Mouse (Mus musculus): ENCODE results near the gene Mtrf1.
"Not testable (repeated sequence)": the region's sequence is repeated elsewhere in the genome, so short reads cannot be mapped to it uniquely, and the experiment has no call there.

Mtrf1 gene

DNA sequence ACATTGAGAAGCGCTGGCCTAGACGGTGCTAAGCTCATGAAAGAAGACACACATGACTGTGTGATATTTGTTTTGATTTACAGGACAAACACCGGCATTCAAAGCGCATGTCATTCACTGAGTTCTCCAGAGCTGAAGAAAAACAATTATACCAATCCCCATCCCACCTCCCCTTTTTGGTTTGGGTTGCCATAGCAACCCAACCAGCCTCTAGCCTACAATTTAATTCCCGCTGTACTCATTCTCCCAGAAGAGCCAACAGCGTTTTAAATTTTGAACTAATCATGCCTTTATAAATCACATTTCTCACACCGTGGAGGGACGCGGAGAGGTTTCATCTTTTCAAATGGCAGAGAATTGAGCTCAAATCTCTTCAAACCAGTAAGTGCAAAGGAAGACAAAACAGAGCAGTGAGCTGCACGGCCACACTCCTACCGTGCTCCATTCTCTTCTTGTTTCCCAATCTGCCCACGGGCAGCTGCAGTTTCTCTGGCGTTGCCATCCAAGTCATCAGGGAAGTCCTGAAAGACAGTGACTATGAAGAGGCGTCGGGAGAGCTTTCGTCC lies 47.6 kb downstream of the Mtrf1 start:
- DNase-seq (ENCODE audit: low spot score), result no peak

DNA sequence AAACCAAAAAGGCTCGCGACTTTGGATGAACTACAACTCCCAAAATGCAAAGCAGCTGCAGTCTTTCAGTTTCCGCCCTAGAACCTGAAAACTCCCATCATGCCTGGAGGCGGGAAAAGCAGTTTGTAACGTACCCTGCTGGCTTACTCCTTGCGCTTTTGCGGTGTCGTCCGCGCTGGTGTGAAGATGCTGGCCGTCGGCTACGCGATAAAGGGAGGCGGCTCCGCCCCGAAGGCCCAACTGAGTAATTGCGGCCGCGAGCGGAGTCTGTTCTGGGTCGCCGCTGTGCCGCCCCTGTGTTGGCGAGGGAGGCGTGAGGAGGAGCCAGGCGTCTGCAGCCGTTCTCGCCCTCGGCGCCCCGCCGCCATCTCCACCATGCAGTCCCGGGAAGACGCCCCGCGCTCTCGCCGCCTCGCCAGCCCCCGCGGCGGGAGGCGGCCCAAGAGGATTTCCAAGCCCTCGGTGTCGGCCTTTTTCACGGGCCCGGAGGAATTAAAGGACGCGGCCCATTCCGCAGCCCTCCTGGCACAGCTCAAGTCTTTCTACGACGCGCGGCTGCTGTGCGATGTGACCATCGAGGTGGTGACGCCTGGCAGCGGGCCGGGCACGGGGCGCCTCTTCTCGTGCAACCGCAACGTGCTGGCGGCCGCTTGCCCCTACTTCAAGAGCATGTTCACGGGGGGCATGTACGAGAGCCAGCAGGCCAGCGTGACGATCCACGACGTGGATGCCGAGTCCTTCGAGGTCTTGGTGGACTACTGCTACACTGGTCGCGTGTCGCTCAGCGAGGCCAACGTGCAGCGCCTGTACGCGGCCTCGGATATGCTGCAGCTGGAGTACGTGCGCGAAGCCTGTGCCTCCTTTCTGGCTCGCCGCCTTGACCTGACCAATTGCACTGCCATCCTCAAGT lies 54.4 kb downstream of the Mtrf1 start, which contains the start of gene Kbtbd6:
TSS of gene Kbtbd6 (plus strand) at position 155 of the 910 bp plus-strand sequence.
- DNase-seq (ENCODE audit: low spot score), result peak; percentile 67

DNA sequence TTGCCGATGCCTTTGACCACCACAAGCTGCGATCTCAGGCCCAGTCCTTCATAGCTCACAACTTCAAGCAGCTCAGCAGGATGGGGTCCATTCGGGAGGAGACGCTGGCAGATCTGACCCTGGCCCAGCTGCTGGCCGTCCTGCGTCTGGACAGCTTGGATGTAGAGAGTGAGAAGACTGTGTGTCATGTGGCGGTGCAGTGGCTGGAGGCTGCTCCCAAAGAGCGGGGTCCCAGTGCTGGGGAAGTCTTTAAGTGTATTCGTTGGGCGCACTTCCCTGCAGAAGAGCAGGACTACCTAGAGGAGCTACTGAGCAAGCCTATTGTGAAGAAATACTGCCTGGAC lies 55.0 kb downstream of the Mtrf1 start:
- not testable (repeated sequence) for DNase-seq (ENCODE audit: low spot score)

DNA sequence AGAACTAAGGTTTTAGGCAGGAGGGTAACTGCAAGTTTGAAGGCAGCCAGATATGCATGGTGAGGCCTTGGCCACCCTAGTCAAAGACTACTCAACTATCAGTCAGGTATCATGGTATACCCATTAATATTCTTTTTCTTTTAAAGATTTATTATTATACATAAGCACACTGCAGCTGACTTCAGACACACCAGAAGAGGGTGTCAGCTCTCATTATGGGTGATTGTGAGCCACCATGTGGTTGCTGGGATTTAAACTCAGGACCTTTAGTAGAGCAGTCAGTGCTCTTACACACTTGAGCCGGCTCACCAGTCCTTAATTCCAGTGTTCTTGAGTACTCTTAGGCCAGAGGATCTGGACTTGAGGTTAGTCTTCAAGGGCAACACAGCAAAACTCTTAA lies 62.8 kb downstream of the Mtrf1 start:
- no peak for DNase-seq (ENCODE audit: low spot score)

DNA sequence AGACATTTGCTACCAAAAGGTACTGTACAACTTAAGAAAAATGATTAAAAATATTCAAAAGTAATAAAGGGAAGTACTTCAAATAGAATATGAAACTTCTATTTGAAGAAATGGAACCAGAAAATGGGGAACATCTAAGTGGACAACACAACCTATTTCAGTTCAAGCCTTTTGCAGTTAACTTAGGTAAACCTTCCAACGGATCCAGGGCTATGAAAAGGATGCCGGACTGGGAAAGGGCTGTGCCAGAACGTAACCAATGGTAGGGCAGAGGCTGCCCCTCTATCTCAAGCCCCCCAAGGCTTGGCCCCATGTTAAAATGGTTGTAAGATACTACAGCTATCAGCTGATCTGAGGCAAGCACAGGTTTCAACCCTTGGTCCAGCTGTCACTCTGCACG lies 63.4 kb downstream of the Mtrf1 start:
- DNase-seq (ENCODE audit: low spot score), result no peak

DNA sequence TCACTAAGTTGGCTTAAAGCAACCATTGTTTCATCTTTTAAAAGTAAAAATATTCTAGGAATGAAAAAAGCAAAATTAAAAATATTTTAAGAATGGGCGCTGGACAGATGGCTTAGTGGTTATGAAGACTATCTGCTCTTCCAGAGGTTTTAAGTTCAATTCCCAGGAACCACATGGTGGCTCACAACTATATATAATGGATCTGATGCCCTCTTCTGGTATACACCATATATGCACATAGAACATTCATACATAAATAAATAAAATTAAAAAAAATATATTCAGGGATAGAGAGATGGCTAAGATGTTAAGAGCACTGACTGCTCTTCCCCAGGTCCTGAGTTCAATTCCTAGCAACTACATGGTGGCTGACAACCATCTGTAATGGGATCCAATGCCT lies 68.1 kb downstream of the Mtrf1 start:
- DNase-seq (ENCODE audit: low spot score), result no peak

DNA sequence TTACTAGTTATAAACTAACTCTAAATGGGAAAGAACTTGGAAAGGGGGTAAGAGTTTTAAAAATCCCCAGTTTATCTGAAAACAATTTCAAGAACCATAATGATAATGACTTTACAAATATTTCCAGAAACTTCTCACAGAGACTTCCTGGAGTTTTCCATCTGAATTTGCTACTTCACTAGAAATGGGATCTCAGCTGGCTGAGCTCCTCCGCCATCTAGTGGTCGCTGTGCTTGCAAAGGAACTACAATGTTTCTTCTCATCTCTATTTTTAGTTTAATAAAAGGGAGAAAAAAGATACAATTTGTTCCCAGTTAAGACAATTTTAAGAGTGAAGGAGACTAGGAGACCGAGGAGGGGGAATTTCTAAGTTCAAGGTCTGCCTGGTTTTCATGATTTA lies 70.0 kb downstream of the Mtrf1 start:
- DNase-seq (ENCODE audit: low spot score), result peak; percentile 55
